Mouse (Mus musculus) thymus, adult 2 months (tissue): ENCODE data around the gene Shbg.

Source experiments
- CTCF ChIP-seq: fragments of 200-500 bp; IDR thresholded peaks from 2 replicates; pipeline ENCODE4 v1.5.1; 2012; ENCODE audit warnings: mild to moderate bottlenecking, control low read depth, low read length, moderate library complexity, borderline replicate concordance; ENCODE audit not compliant: control insufficient read depth, poor library complexity, insufficient read depth; ENCODE audit errors: extremely low read depth
- POLR2A ChIP-seq: fragments of 200-500 bp; IDR thresholded peaks from 2 replicates; pipeline ENCODE4 v1.6.1; 2012; ENCODE audit warnings: mild to moderate bottlenecking, low read length, control low read depth, moderate library complexity; ENCODE audit not compliant: control insufficient read depth, poor library complexity, insufficient read depth; ENCODE audit errors: extremely low read depth

- TF ChIP-seq CTCF (no peak), POLR2A (no peak)
These were observed 35.7 kb upstream of the Shbg start for GRCm38 (mm10) chr11:69653399-69653798.
